Mouse (Mus musculus) ES-Bruce4 (cell line): Measurements from ENCODE around the gene Mrfap1.

Source experiments
- CTCF ChIP-seq: IDR thresholded peaks from one replicate; pipeline ENCODE4 v1.8.1; 2011; ENCODE audit warnings: low read depth, low read length
- POLR2A ChIP-seq: IDR thresholded peaks from one replicate; pipeline ENCODE4 v1.8.1; 2011; ENCODE audit warnings: low read length; ENCODE audit not compliant: insufficient read depth

DNA sequence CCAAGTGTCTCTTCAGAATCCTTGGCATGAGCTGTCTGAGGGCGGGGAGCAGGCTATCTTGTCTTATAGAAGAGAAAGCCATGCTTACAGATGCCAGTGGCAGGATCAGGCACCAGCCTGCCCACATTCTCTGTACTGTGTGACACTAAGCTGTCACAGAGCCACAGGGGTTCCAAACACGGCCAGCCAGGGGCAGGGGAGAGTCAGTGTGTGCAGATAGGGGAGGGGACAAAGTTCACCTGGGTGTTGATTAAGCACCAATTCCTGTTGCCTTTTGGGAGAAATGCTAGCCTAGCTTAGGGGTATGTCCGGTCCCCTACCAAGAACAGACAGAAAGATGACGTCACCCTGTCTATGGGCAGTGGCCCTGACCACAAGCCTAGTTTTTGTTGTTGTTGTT, 32.5 kb upstream of the Mrfap1 start:
- no peak for TF ChIP-seq POLR2A
- no peak for TF ChIP-seq CTCF
